Mouse (Mus musculus) ES-E14 (cell line): Measurements from ENCODE around the gene Copz1. TPM values are rescaled to one million over a fixed set of nuclear protein-coding genes. Genes with fewer than 3 reads are reported as not detected.

Experiments
- DNase-seq: peaks from one replicate; pipeline ENCODE4 v3.0.0-alpha.2; 2013; ENCODE audit warnings: low read depth, low spot score
- H3K27ac ChIP-seq: 2 replicates; pipeline ENCODE4 v1.5.1; 2012; ENCODE audit warnings: low read depth, mild to moderate bottlenecking, low read length, moderate library complexity, mixed read lengths; ENCODE audit not compliant: poor library complexity, insufficient read depth, severe bottlenecking
- H3K36me3 ChIP-seq: 2 replicates; pipeline ENCODE4 v1.6.1; 2012; ENCODE audit warnings: mild to moderate bottlenecking, low read length, moderate library complexity, mixed read lengths; ENCODE audit not compliant: control insufficient read depth, poor library complexity, insufficient read depth, severe bottlenecking
- H3K4me1 ChIP-seq, 2 experiments: fragments of 150-350 bp in 1 of 2; sonication (generic) in 1 of 2; 2 replicates each; pipeline ENCODE4 v1.6.1; 2012; ENCODE audit warnings: low read length in 2 of 2, mild to moderate bottlenecking in 1 of 2, mixed read lengths in 1 of 2; ENCODE audit not compliant: control insufficient read depth in 2 of 2, insufficient read depth in 2 of 2, poor library complexity in 1 of 2
- H3K4me3 ChIP-seq, 2 experiments: fragments of 150-350 bp in 1 of 2; sonication (generic) in 1 of 2; 2 replicates each; pipeline ENCODE4 v1.5.1; 2012; ENCODE audit warnings: low read length in 2 of 2, low read depth in 1 of 2, mild to moderate bottlenecking in 1 of 2, mixed read lengths in 1 of 2; ENCODE audit not compliant: insufficient read depth in 1 of 2, poor library complexity in 1 of 2, severe bottlenecking in 1 of 2
- H3K9ac ChIP-seq: 2 replicates; pipeline ENCODE4 v1.6.1; 2012; ENCODE audit warnings: low read depth, mild to moderate bottlenecking, low read length, mixed read lengths; ENCODE audit not compliant: poor library complexity, insufficient read depth, severe bottlenecking
- H3K9me3 ChIP-seq: fragments of 150-350 bp; sonication (generic); 2 replicates; pipeline ENCODE4 v1.6.1; 2012; ENCODE audit warnings: low read depth, mild to moderate bottlenecking, low read length; ENCODE audit not compliant: control insufficient read depth, insufficient read depth
- CHD2 ChIP-seq: IDR thresholded peaks from 2 replicates; pipeline ENCODE4 v1.6.1; 2014; ENCODE audit warnings: mild to moderate bottlenecking, low read depth, low read length, inconsistent platforms
- HCFC1 ChIP-seq: IDR thresholded peaks from 2 replicates; pipeline ENCODE4 v1.6.1; 2012; ENCODE audit warnings: low read length, inconsistent platforms, borderline replicate concordance; ENCODE audit not compliant: insufficient read depth
- MAFK ChIP-seq: IDR thresholded peaks from 2 replicates; pipeline ENCODE4 v1.6.1; 2014; ENCODE audit warnings: mild to moderate bottlenecking, low read depth, low read length, inconsistent platforms; ENCODE audit not compliant: insufficient read depth
- ZC3H11A ChIP-seq: IDR thresholded peaks from 2 replicates; pipeline ENCODE4 v1.6.1; 2012; ENCODE audit warnings: low read depth, mild to moderate bottlenecking, inconsistent platforms, low read length, borderline replicate concordance
- ZNF384 ChIP-seq: IDR thresholded peaks from 2 replicates; pipeline ENCODE4 v1.6.1; 2012; ENCODE audit warnings: low read depth, low read length, inconsistent platforms
- in situ Hi-C, 2 experiments: fragments of 600-800 bp; cut with MboI; formaldehyde crosslinking; loops; one replicate each; pipeline ENCODE4 v1.15.1; 2025; ENCODE audit warnings: low sequenced_read_pairs in 2 of 2, inconsistent platforms in 1 of 2; ENCODE audit not compliant: unreplicated experiment in 2 of 2
- total RNA-seq: library from RNA; depleted of rRNA; stranded (reverse); fragments of 300-350 nt; gene quantifications from 2 replicates; pipeline ENCODE4 v1.2.3, GENCODE M21; 2012

The Copz1 gene
- total RNA-seq, 1 experiment: 85.5 TPM

GRCm38 (mm10) chr15:103250195-103250740, 22.2 kb upstream of the Copz1 start:
- no peak for TF ChIP-seq CHD2
- TF ChIP-seq MAFK: no peak
- TF ChIP-seq ZNF384: no peak
- no peak for TF ChIP-seq ZC3H11A
- TF ChIP-seq HCFC1: no peak
- no peak overlapping the region for H3K4me3 ChIP-seq
- H3K27ac ChIP-seq: no peak overlapping the region
- 0 out of 4 replicates have a peak, but pooled peaks cover 0 to 2% of the 10 kb centered on the region in 2 experiments for H3K4me1 ChIP-seq
- H3K9ac ChIP-seq: no peak overlapping the region
- H3K9me3 ChIP-seq: no peaks in the 10 kb centered on the region
- in situ Hi-C loops: no loop called here
- H3K36me3 ChIP-seq: peaks cover 32% of the 10 kb centered on the region
- peak; percentile 86 for DNase-seq

- H3K4me3 ChIP-seq: no peak overlapping the region
- in situ Hi-C loops: no loop called here
- DNase-seq: no peak
- H3K36me3 ChIP-seq: peaks cover 23% of the 10 kb centered on the region
- H3K4me1 ChIP-seq: 0 out of 4 replicates have a peak, but pooled peaks cover 0 to 4% of the 10 kb centered on the region in 2 experiments
- no peaks in the 10 kb centered on the region for H3K9me3 ChIP-seq
- H3K9ac ChIP-seq: no peak overlapping the region
- H3K27ac ChIP-seq: no peak overlapping the region
- TF ChIP-seq ZNF384: no peak
- TF ChIP-seq HCFC1: no peak
- no peak for TF ChIP-seq MAFK
- no peak for TF ChIP-seq ZC3H11A
- no peak for TF ChIP-seq CHD2
Measured at GRCm38 (mm10) chr15:103251595-103251994, 20.9 kb upstream of the Copz1 start.

DNA sequence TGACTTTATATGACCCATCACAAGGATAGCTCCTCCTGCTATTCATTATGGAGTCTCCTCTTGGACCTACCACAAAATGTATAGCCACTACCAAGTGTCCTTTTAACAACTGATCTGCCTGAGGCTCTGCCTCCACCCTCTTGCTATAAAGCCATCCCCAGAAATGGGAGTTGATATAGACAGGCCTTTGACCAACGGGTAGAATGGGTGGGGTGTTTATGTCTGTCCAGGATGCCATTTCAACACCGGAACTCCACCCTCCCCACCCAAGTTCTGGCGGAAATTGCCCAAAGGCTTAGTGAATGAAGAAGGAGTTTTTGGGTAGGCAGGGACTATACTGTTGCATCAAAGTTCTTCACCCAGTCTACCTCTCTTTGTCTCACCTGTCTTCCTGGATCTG, 19.9 kb upstream of the Copz1 start:
- H3K27ac ChIP-seq: no peak overlapping the region
- H3K9ac ChIP-seq: no peak overlapping the region
- H3K4me1 ChIP-seq: peaks cover 0 to 4% of the 10 kb centered on the region in 2 experiments; a peak in 2 of 4 replicates
- in situ Hi-C loops: no loop called here
- H3K9me3 ChIP-seq: no peaks in the 10 kb centered on the region
- H3K36me3 ChIP-seq: peaks cover 12% of the 10 kb centered on the region
- no peak for DNase-seq
- no peak overlapping the region for H3K4me3 ChIP-seq
- TF ChIP-seq MAFK (no peak), ZNF384 (no peak), HCFC1 (no peak), ZC3H11A (no peak), CHD2 (no peak)

GRCm38 (mm10) chr15:103253352-103253751, 19.2 kb upstream of the Copz1 start:
- Histone ChIP-seq H3K4me3 (no peak overlapping the region), H3K9me3 (no peaks in the 10 kb centered on the region)

More at GRCm38 (mm10) chr15:103253352-103253751, 19.2 kb upstream of the Copz1 start:
- Histone ChIP-seq H3K9ac (no peak overlapping the region), H3K36me3 (peaks cover 6% of the 10 kb centered on the region), H3K27ac (no peak overlapping the region), H3K4me1 (peaks cover 0 to 10% of the 10 kb centered on the region in 2 experiments; a peak in 2 of 4 replicates)
- no peak for DNase-seq
- in situ Hi-C loops: no loop called here
- no peak for TF ChIP-seq ZC3H11A
- TF ChIP-seq CHD2: no peak
- TF ChIP-seq MAFK: no peak
- no peak for TF ChIP-seq ZNF384
- TF ChIP-seq HCFC1: no peak
